ENCODE assay signal across 9 mouse cellular contexts in genomic region chrX:18161796-18162191, GRCm38 (mm10). TPM values are rescaled to one million over a fixed set of nuclear protein-coding genes. Genes with fewer than 3 reads are reported as not detected.
DNase-seq lines count a peak whose midpoint lies in the region; ATAC-seq lines count a peak whose summit lies in the region.
"Had no signal": no experiment of that assay in that cellular context is flagged by ENCODE, and none has a peak within 500 bp of the region (broad histone marks: within the 10 kb centered on the region; RNA-seq: fewer than 3 reads in every experiment).

No protein-coding gene starts in this region.

- no peaks in the 10 kb centered on the region for H3K9me3 ChIP-seq in heart, embryonic 12.5 days (replicated peaks)
- H3K9me3 ChIP-seq in hindbrain, embryonic 11.5 days (ENCODE audit: control insufficient read depth, low read length), result no peaks in the 10 kb centered on the region

- peak overlapping the region; percentile 74 for H3K4me2 ChIP-seq in heart, embryonic 12.5 days
- peak overlapping the region; percentile 52 for H3K4me2 ChIP-seq in hindbrain, embryonic 11.5 days (replicated peaks; ENCODE audit: low read depth, low read length)

- peak overlapping the region; percentile 78 for H3K9ac ChIP-seq in heart, embryonic 12.5 days
- peak overlapping the region; percentile 80 for H3K9ac ChIP-seq in hindbrain, embryonic 11.5 days (ENCODE audit: low read depth, low read length)

- peak overlapping the region; percentile 75 for H3K4me3 ChIP-seq in heart, embryonic 12.5 days
- H3K4me3 ChIP-seq in hindbrain, embryonic 11.5 days (ENCODE audit: low read depth, low read length), result peak overlapping the region; percentile 87

- no peaks in the 10 kb centered on the region for H3K4me1 ChIP-seq in heart, embryonic 12.5 days (replicated peaks)
- H3K4me1 ChIP-seq in hindbrain, embryonic 11.5 days (replicated peaks; ENCODE audit: control insufficient read depth, insufficient read depth, low read length), result no peaks in the 10 kb centered on the region

- under 1% methylated on average over 28 of the region's 28 CpGs for WGBS in heart, embryonic 12.5 days
- whole genome bisulfite sequencing in hindbrain, embryonic 11.5 days, result under 1% methylated on average over 23 of the region's 28 CpGs

- intact Hi-C loops in heart, postnatal 10 days (cut with DNase I), result loop anchor here (2.0 kb wide), 1 partner anchor 93 kb away; no protein-coding TSS in a partner anchor

- peak; percentile 70 for ATAC-seq in heart, embryonic 12.5 days (ENCODE audit: insufficient number of reproducible peaks, low FRiP score)
- peak; percentile 19 for ATAC-seq in CD4-positive, CD25-positive, alpha-beta regulatory T cell, adult 4 months
- ATAC-seq in hindbrain, embryonic 11.5 days (ENCODE audit: low FRiP score), result peak; percentile 84
- ATAC-seq in megakaryocyte, adult 5-6 weeks (ENCODE audit: poor library complexity, severe bottlenecking), result peak; percentile 17

- H3K36me3 ChIP-seq in heart, embryonic 12.5 days, result no peaks in the 10 kb centered on the region
- H3K36me3 ChIP-seq in hindbrain, embryonic 11.5 days (ENCODE audit: control insufficient read depth, insufficient read depth, low read length), result no peaks in the 10 kb centered on the region

- DNase-seq in heart, postnatal 10 days, result no peak
- peak; percentile 78 to 93 for DNase-seq in cerebellum, postnatal 10 days
- DNase-seq in hindbrain, embryonic 11.5 days (ENCODE audit: low spot score), result no peak
- DNase-seq in thymus, postnatal 4 days, result peak; percentile 59
- no peak for DNase-seq in kidney, adult 9 months

- no peaks in the 10 kb centered on the region for H3K27me3 ChIP-seq in heart, embryonic 12.5 days (replicated peaks)
- no peaks in the 10 kb centered on the region for H3K27me3 ChIP-seq in hindbrain, embryonic 11.5 days (ENCODE audit: control insufficient read depth, insufficient read depth, low read length)

- peak overlapping the region; percentile 95 for H3K27ac ChIP-seq in heart, embryonic 12.5 days (ENCODE audit: poor library complexity, severe bottlenecking)
- peak overlapping the region; percentile 93 for H3K27ac ChIP-seq in hindbrain, embryonic 11.5 days (ENCODE audit: low read depth, low read length)

RNA-seq across cellular contexts. Expression of gene Kdm6a, which starts 0.6 kb away (rescaled TPM):
- polyA plus RNA-seq in heart, embryonic 12.5 days (2016; fragmentation: Nextera tagmentation; extraction: Ambion mirVana), result 25.2 and 25.5 TPM in 2 replicates
- 10 to 100 TPM; 28.7 to 39.6 TPM for total RNA-seq in heart, postnatal 10 days (2021)
- polyA plus RNA-seq in CD4-positive, CD25-positive, alpha-beta regulatory T cell, adult 4 months (2017; shearing (Covaris generic)), result 10 to 100 TPM; 26.8 to 29.1 TPM
- polyA plus RNA-seq in hindbrain, embryonic 11.5 days (2014; fragmentation: Nextera tagmentation; extraction: Ambion mirVana), result 35.3 and 36.2 TPM in 2 replicates
- total RNA-seq in megakaryocyte, adult 5-6 weeks (2015), result 40.7 and 51.9 TPM in 2 replicates
- 44.3 and 53.8 TPM in 2 replicates for total RNA-seq in megakaryocyte, adult 5-6 weeks (2017)

RNA-seq across cellular contexts. Expression of gene Dusp21, which starts 16.1 kb away (rescaled TPM):
- not detected in 2 replicates for polyA plus RNA-seq in heart, embryonic 12.5 days (2016; fragmentation: Nextera tagmentation; extraction: Ambion mirVana)
- total RNA-seq in heart, postnatal 10 days (2021), result not detected
- polyA plus RNA-seq in CD4-positive, CD25-positive, alpha-beta regulatory T cell, adult 4 months (2017; shearing (Covaris generic)), result not detected
- polyA plus RNA-seq in hindbrain, embryonic 11.5 days (2014; fragmentation: Nextera tagmentation; extraction: Ambion mirVana), result not detected in 2 replicates
- total RNA-seq in megakaryocyte, adult 5-6 weeks (2015), result not detected in 2 replicates
- total RNA-seq in megakaryocyte, adult 5-6 weeks (2017), result not detected in 2 replicates
- polyA plus RNA-seq: large intestine, adult 2 months had no signal

Comparison
In these comparisons a context has a peak if more than half of its experiments do, and no peak if none do; other contexts are left out.
1. ATAC-seq: peak in every context shown above with its lines; median percentile 84 in hindbrain, embryonic 11.5 days; 70 in heart, embryonic 12.5 days; 19 in CD4-positive, CD25-positive, alpha-beta regulatory T cell, adult 4 months; 17 in megakaryocyte, adult 5-6 weeks.
2. DNase-seq: peak in cerebellum, postnatal 10 days (2 of 2) and thymus, postnatal 4 days (single experiment); none in heart, postnatal 10 days (0 of 2), hindbrain, embryonic 11.5 days (single experiment) and kidney, adult 9 months (single experiment).